Mouse (Mus musculus): ENCODE measurements around the gene Antxr1.

DNA sequence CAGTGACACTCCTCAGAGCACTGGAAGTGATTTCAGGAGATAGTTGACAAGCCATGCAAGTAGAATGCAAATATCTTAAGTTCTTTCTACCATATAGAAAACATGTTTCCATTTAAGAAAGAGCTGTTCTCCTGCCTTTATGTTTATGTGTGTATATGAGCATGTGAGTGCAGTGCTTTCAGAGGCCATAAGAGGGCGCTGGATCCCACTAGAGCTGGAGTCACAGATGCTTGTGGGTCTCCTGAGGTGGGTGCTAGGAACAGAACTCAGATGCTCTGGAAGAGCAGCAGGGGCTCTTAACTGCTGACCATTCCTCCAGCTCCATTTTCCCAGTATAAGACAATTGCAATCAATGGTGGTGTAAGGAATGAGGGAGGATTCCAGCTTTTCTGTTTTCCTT is 204.5 kb downstream of the Antxr1 start:
- TF ChIP-seq CTCF (IDR thresholded peaks at IDR 0.05; ENCODE audit: borderline replicate concordance, insufficient read depth, low read length) = no peak
- TF ChIP-seq POLR2A (IDR thresholded peaks at IDR 0.05; ENCODE audit: low read depth, low read length) = no peak

All from embryonic fibroblast, embryonic 13.5 days (primary cell).